Mouse (Mus musculus): ENCODE data around the gene Gtf2h2. TPM values are rescaled to one million over a fixed set of nuclear protein-coding genes. Genes with fewer than 3 reads are reported as not detected.
"Not testable (repeated sequence)": the region's sequence is repeated elsewhere in the genome, so short reads cannot be mapped to it uniquely, and the experiment has no call there.

Gtf2h2 gene
- polyA plus RNA-seq, 1 experiment from 2014 or later: 86.5 TPM

DNA sequence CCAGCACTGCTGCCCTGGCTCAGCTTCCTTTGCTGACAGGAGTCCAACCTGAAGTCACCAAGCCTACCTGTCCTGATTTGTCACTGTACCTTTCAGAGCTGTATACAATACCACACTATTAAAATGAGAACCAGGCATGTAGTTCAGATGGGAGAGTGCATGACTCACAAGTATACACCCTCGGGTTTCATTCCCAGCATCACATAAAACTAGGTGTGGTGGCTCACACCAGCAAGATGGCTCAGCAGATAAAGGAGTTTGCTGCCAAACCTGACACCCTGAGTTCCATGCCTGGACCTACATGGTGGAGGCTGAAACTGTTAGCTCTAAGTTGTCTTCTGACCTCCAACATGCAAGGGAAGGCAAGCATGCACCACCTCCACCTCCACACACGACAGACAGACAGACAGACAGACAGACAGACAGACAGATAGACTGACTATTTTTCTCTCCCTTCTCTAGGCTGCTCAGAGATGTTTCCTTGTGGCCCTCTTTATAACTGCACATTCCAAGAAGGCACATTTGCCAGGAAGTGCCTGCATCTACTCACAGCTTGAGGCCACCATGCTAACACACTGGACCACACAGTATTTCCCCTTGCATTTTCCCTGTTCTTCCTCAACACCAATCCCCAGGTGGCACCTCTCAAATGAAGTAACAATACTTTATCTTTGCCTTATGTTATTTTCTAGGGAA is 28.7 kb downstream of the Gtf2h2 start:
- Histone ChIP-seq H3K27me3 (no peaks in the 10 kb centered on the region), H3K27ac (no peak overlapping the region), H3K9me3 (peaks cover 7% of the 10 kb centered on the region; the same call in 1 of the 2 replicates), H3K9ac (no peak overlapping the region), H3K36me3 (peaks cover 61% of the 10 kb centered on the region), H3K4me2 (no peak overlapping the region), H3K4me3 (no peak overlapping the region), H3K4me1 (no peaks in the 10 kb centered on the region)
- ATAC-seq (ENCODE audit: insufficient number of reproducible peaks, insufficient read depth, low FRiP score, low TSS enrichment, low read depth): no peak
- WGBS: 88% methylated on average over 2 of the region's 2 CpGs

DNA sequence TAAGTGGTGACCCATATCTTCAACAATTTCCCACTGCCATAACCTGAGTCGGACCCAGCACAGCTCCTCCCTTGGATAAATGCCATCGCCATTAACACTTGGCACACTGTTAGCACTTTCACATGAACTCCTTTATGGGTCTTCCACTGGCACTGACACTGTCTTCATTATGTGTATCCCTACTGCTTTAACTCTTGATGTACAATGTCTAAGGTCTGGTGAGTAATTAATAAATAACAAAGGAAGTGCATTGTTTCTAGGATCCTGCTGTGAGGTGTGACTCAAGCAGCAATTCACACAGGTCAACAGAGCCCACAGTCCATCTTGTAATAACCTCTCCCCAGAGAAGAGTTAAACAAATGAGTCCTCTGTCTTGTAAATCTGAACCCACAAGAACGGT is 31.0 kb downstream of the Gtf2h2 start:
- Histone ChIP-seq H3K27me3 (no peaks in the 10 kb centered on the region), H3K36me3 (peaks cover 40% of the 10 kb centered on the region), H3K9me3 (no peaks in the 10 kb centered on the region), H3K4me1 (no peaks in the 10 kb centered on the region), H3K9ac (no peak overlapping the region), H3K4me2 (no peak overlapping the region), H3K27ac (no peak overlapping the region), H3K4me3 (no peak overlapping the region)
- ATAC-seq (ENCODE audit: insufficient number of reproducible peaks, insufficient read depth, low FRiP score, low TSS enrichment, low read depth): no peak
- 74% methylated on average over 3 of the region's 3 CpGs for WGBS

DNA sequence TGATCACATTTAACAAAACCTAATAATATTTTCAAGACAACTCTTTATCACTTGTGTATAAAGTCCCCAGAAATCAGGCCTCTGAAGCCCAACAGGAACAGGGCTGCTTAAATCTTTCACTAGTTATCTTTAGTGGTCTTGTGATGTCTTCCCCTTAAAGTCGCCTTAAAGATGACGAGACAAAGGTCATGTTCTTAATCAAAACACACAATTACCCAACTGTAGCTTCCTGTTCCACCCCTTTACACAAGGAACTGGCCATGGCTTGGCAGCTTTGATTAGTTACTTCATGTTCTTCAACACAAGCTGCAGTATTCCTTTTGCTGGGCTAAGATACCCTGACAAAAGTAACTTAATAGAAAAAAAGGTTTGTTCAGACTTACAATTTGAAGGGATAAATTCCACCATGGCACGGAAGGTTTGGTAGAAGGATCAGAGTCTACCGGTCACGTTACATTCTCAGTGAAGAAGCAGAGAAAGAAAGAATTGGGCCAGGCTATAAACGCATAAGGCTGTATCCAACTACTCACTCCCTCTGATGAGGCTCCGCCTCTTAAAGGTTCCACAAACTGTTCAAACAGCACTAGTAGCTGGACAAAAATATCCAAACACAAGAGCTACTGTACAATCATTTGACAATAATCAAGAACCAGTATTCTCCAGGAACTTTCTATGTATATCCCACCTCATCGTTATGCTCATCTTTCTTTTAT is 39.8 kb downstream of the Gtf2h2 start, which contains the start of gene Naip1:
Gene Naip1, minus strand, starts transcription at position 455 of the 713 bp plus-strand sequence.
- not testable (repeated sequence) for H3K36me3 ChIP-seq; H3K4me2 ChIP-seq; H3K4me3 ChIP-seq; H3K4me1 ChIP-seq; ATAC-seq (ENCODE audit: insufficient number of reproducible peaks, insufficient read depth, low FRiP score, low TSS enrichment, low read depth); H3K27me3 ChIP-seq; H3K9ac ChIP-seq; H3K27ac ChIP-seq; H3K9me3 ChIP-seq
- WGBS: 77% methylated on average over 8 of the region's 8 CpGs

DNA sequence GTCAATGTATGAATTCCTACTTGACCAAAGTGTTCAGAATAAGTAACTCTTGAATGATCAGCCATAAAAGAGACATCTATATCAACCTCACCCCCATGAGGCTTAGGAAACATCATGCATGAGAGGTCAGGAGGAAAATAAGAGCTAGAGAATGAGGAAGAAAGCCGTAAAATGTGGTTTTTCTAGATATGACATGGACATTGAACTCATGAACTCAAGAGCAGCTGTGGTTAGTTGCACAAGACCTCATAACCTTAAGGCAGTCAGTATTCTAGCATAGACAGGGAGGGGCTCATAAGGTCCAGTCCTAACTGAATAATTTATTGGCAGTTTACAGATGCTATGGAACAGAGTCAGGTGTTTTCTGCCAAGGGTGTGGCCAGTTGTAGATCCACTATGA is 42.9 kb downstream of the Gtf2h2 start:
- WGBS: 84% methylated on average over 1 of the region's 1 CpGs
- H3K4me2 ChIP-seq: no peak overlapping the region
- no peaks in the 10 kb centered on the region for H3K4me1 ChIP-seq
- no peak overlapping the region for H3K27ac ChIP-seq
- H3K9ac ChIP-seq: no peak overlapping the region
- ATAC-seq (ENCODE audit: insufficient number of reproducible peaks, insufficient read depth, low FRiP score, low TSS enrichment, low read depth): no peak
- no peaks in the 10 kb centered on the region for H3K36me3 ChIP-seq
- no peaks in the 10 kb centered on the region for H3K27me3 ChIP-seq
- no peak overlapping the region for H3K4me3 ChIP-seq
- no peaks in the 10 kb centered on the region for H3K9me3 ChIP-seq

DNA sequence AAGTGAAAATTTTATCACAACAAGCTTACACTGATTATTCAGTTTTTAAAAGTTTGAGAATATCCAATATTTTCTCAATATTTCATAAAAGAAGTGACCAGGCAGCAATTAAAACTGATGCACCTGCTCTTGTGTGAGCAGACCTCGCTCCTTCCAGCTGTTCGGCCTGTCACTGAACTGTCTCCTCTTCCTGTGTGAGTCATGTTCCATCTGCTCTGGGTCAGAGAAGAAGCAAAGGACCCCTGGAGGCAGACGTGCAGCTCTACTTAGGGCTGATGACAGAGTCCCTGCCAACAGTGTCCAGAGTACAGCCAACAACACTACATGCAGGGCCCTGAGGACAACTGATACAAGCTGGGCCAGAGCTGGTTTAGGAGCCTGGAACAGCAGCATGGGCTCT is 52.3 kb downstream of the Gtf2h2 start:
- WGBS: 64% methylated on average over 3 of the region's 3 CpGs
- H3K4me3 ChIP-seq: no peak overlapping the region
- no peaks in the 10 kb centered on the region for H3K9me3 ChIP-seq
- H3K36me3 ChIP-seq: no peaks in the 10 kb centered on the region
- H3K27ac ChIP-seq: no peak overlapping the region
- no peaks in the 10 kb centered on the region for H3K4me1 ChIP-seq
- no peak overlapping the region for H3K4me2 ChIP-seq
- no peak overlapping the region for H3K9ac ChIP-seq
- H3K27me3 ChIP-seq: no peaks in the 10 kb centered on the region
- no peak for ATAC-seq (ENCODE audit: insufficient number of reproducible peaks, insufficient read depth, low FRiP score, low TSS enrichment, low read depth)

DNA sequence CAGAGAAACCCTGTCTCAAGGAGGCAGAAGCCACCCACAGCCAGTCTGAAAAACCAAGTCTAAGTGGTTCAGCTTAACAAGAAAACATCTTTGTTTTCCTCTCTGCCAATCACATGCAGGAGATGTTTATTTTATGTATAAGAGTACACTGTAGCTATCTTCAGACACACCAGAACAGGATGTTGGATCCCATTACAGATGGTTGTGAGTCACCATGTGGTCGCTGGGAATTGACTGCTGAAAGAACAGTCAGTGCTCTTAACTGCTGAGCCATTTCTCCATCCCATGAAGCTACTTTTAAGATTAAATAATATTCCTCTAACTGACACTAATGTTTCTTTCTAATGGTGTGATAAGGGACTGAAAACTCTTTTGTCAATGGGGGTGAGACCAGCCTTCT is 53.7 kb downstream of the Gtf2h2 start:
- ATAC-seq (ENCODE audit: insufficient number of reproducible peaks, insufficient read depth, low FRiP score, low TSS enrichment, low read depth): no peak
- H3K9ac ChIP-seq: no peak overlapping the region
- no peak overlapping the region for H3K27ac ChIP-seq
- H3K4me3 ChIP-seq: no peak overlapping the region
- no peaks in the 10 kb centered on the region for H3K9me3 ChIP-seq
- no peaks in the 10 kb centered on the region for H3K27me3 ChIP-seq
- H3K4me2 ChIP-seq: no peak overlapping the region
- H3K4me1 ChIP-seq: no peaks in the 10 kb centered on the region
- H3K36me3 ChIP-seq: no peaks in the 10 kb centered on the region
- WGBS: 50% methylated on average over 1 of the region's 1 CpGs

DNA sequence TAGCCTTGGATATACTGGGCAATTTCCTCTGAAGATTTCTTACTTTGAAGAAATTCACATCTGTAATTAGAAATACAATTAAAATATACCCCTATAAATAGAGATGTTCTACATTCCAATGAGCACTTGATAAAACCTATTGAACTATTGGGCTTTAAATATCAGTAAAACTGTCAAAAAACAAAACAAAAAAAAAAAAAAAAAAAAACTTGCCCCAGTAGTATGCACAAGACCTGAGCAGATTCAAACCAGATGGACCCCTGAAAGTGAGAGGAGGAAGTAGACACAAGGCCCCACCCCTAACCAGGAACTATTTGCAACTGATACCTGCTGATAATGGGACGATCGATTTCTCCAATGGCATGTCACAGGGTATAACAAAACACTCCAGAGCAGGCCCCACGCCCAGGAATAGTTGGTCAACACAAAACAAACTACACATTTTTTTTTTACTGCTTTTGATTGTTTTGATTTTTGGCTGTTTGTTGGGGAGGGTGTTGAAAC is 55.0 kb downstream of the Gtf2h2 start:
- H3K4me2 ChIP-seq: no peak overlapping the region
- no peaks in the 10 kb centered on the region for H3K27me3 ChIP-seq
- WGBS: 57% methylated on average over 3 of the region's 3 CpGs
- H3K27ac ChIP-seq: no peak overlapping the region
- H3K4me3 ChIP-seq: no peak overlapping the region
- H3K9ac ChIP-seq: no peak overlapping the region
- no peaks in the 10 kb centered on the region for H3K36me3 ChIP-seq
- no peak for ATAC-seq (ENCODE audit: insufficient number of reproducible peaks, insufficient read depth, low FRiP score, low TSS enrichment, low read depth)
- H3K9me3 ChIP-seq: no peaks in the 10 kb centered on the region
- H3K4me1 ChIP-seq: no peaks in the 10 kb centered on the region

DNA sequence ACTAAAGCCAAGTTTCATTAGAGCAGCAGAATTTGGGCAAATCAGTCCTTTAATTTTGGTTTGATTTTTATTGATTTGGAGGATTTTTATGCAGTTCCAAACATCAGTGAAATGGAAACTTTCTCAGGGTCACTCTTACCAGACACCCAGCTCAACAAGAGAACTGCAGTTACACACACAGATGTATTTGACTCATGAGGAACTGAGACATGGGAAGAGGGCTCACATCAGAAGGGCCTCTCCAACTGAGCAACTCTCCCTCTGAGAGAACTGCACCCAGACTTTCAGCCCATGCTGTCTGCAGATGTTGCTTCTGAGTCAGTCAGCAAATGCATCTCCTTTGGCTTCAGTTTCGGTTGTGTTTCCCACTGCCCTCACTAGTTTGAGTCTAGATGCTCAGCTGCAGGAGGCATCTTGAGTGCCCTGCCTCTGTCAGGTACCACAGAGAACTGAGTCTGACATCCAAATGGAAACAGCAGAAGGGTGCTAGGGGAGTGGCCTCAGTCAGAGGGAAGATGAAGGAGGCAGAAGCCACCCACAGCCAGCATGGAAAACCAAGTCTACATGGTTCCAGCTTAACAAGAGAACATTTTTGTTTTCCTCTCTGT is 55.7 kb downstream of the Gtf2h2 start:
- H3K36me3 ChIP-seq; H3K9ac ChIP-seq; H3K4me1 ChIP-seq; H3K4me3 ChIP-seq; H3K9me3 ChIP-seq; ATAC-seq (ENCODE audit: insufficient number of reproducible peaks, insufficient read depth, low FRiP score, low TSS enrichment, low read depth); H3K4me2 ChIP-seq; H3K27me3 ChIP-seq; H3K27ac ChIP-seq: not testable (repeated sequence)
- WGBS: 58% methylated on average over 1 of the region's 1 CpGs

DNA sequence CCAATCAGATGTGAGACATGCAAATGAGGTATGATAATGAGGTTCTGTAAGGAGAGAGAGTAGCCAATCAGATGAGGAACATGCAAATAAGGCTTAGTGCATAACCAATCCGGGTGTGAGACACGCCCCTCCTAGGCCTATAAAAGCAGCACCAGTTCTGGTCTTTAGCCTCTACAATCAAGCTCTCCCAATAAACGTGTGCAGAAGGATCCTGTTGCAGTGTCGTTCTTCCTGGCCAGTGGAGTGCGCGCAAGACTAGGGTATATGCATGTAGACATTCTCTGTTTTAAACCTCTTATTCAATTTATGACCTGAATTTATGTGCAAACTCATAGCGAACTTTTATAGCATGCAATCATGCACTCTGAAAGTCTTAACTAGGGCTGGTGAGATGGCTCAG is 72.4 kb downstream of the Gtf2h2 start:
- not testable (repeated sequence) for H3K9ac ChIP-seq; H3K27ac ChIP-seq; H3K4me2 ChIP-seq; ATAC-seq (ENCODE audit: insufficient number of reproducible peaks, insufficient read depth, low FRiP score, low TSS enrichment, low read depth); H3K9me3 ChIP-seq; H3K4me3 ChIP-seq; H3K4me1 ChIP-seq; H3K36me3 ChIP-seq; H3K27me3 ChIP-seq
- 87% methylated on average over 7 of the region's 7 CpGs for WGBS

DNA sequence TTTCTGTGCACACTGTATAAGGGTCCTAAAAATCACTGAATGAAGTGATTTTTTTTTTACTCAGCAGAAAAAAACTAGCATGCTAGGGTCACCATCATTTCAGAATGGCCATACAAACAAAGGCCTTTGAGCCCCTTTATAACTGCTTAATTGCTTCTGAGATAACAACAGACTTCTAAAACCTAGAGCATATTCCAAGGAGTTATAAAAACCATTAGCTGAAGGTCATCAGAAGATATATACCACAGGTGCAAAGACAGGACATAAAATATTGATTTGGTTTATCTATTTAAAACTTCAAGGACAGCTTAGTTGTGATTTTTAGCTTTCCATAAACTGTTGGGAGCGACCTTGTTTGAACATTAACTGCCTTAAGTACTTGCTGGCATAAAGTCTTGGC is 78.0 kb downstream of the Gtf2h2 start:
- Histone ChIP-seq H3K27ac (no peak overlapping the region), H3K9ac (no peak overlapping the region), H3K4me1 (no peaks in the 10 kb centered on the region), H3K36me3 (no peaks in the 10 kb centered on the region), H3K4me3 (no peak overlapping the region), H3K9me3 (0 out of 2 replicates have a peak, but pooled peaks cover 6% of the 10 kb centered on the region), H3K27me3 (no peaks in the 10 kb centered on the region), H3K4me2 (no peak overlapping the region)
- ATAC-seq (ENCODE audit: insufficient number of reproducible peaks, insufficient read depth, low FRiP score, low TSS enrichment, low read depth): no peak
- WGBS: 68% methylated on average over 1 of the region's 1 CpGs
